Mouse (Mus musculus) heart, adult 2 months (tissue): ENCODE measurements around the gene Itpr2.

ENCODE experiments used
- EP300 ChIP-seq: fragments of 200-500 bp; IDR thresholded peaks from 2 replicates; pipeline ENCODE4 v1.6.1; 2011; ENCODE audit warnings: low read depth, low read length, control low read depth; ENCODE audit not compliant: insufficient read depth
- POLR2A ChIP-seq: fragments of 200-500 bp; IDR thresholded peaks from 2 replicates; pipeline ENCODE4 v1.6.1; 2011; ENCODE audit warnings: mild to moderate bottlenecking, low read depth, low read length, control low read depth; ENCODE audit not compliant: insufficient read depth

- TF ChIP-seq EP300 (no peak), POLR2A (no peak)
Observed at GRCm38 (mm10) chr6:146136646-146137045, 365.4 kb downstream of the Itpr2 start.
